Mouse (Mus musculus) forebrain, embryonic 11.5 days (tissue): Measurements from ENCODE around the gene Tmem251. TPM values are rescaled to one million over a fixed set of nuclear protein-coding genes. Genes with fewer than 3 reads are reported as not detected.
A peak's percentile ranks its signal among the peaks of the same experiment; 100 is the strongest.

Experiments
- ATAC-seq: fragments of 200-750 bp; cut with Nextera tagmentation; replicated peaks from 2 replicates; pipeline ENCODE4 v1.8.0; 2017; ENCODE audit warnings: moderate TSS enrichment; ENCODE audit not compliant: low FRiP score
- DNase-seq: peaks from one replicate; pipeline ENCODE4 v3.0.0-alpha.2; 2017; ENCODE audit warnings: low spot score
- H3K27ac ChIP-seq: fragments of 300-500 bp; sonication (generic); 2 replicates; pipeline ENCODE4 v1.5.1; 2014; ENCODE audit warnings: low read depth, low read length
- H3K27me3 ChIP-seq: fragments of 300-500 bp; sonication (generic); 2 replicates; pipeline ENCODE4 v1.6.1; 2014; ENCODE audit warnings: mild to moderate bottlenecking, low read length, mixed read lengths; ENCODE audit not compliant: control insufficient read depth, insufficient read depth
- H3K36me3 ChIP-seq: fragments of 300-500 bp; sonication (generic); 2 replicates; pipeline ENCODE4 v1.6.1; 2014; ENCODE audit warnings: mild to moderate bottlenecking, low read length, moderate library complexity, mixed read lengths; ENCODE audit not compliant: control insufficient read depth, insufficient read depth
- H3K4me1 ChIP-seq: fragments of 300-500 bp; sonication (generic); replicated peaks from 2 replicates; pipeline ENCODE4 v1.6.1; 2014; ENCODE audit warnings: low read length, mixed read lengths; ENCODE audit not compliant: control insufficient read depth, insufficient read depth
- H3K4me2 ChIP-seq: fragments of 300-500 bp; sonication (generic); 2 replicates; pipeline ENCODE4 v1.6.1; 2014; ENCODE audit warnings: low read depth, mild to moderate bottlenecking, low read length, moderate library complexity, mixed read lengths; ENCODE audit not compliant: severe bottlenecking
- H3K4me3 ChIP-seq: fragments of 300-500 bp; sonication (generic); 2 replicates; pipeline ENCODE4 v1.5.1; 2014; ENCODE audit warnings: low read depth, low read length
- H3K9ac ChIP-seq: fragments of 300-500 bp; sonication (generic); 2 replicates; pipeline ENCODE4 v1.6.1; 2014; ENCODE audit warnings: low read length
- H3K9me3 ChIP-seq: fragments of 300-500 bp; sonication (generic); 2 replicates; pipeline ENCODE4 v1.6.1; 2016; ENCODE audit warnings: low read length, mixed read lengths; ENCODE audit not compliant: control insufficient read depth
- WGBS: fragments of 180-500 bp; shearing (Covaris S2); extraction: QIAGEN DNeasy Blood & Tissue Kit; methylation state at CpG from one replicate; pipeline ENCODE4 v1.1.7; 2014; 5-methylcytosine and 5-hydroxymethylcytosine counted together
- polyA plus RNA-seq: library from polyadenylated mRNA; unstranded; fragments of >200 nt; fragmentation: Nextera tagmentation; extraction: Ambion mirVana; gene quantifications from 2 replicates; pipeline ENCODE4 v1.2.1, GENCODE M21; 2014

Tmem251 gene
- polyA plus RNA-seq, 1 experiment from 2014 or later, result 14.0 TPM

GRCm38 (mm10) chr12:102701691-102702207 lies 41.8 kb upstream of the Tmem251 start:
- Histone ChIP-seq H3K9me3 (no peaks in the 10 kb centered on the region), H3K27ac (no peak overlapping the region), H3K36me3 (no peaks in the 10 kb centered on the region), H3K4me3 (no peak overlapping the region), H3K4me1 (peaks cover 32% of the 10 kb centered on the region), H3K4me2 (no peak overlapping the region), H3K9ac (no peak overlapping the region), H3K27me3 (no peaks in the 10 kb centered on the region)
- 91% methylated on average over 5 of the region's 5 CpGs for WGBS
- no peak for DNase-seq
- ATAC-seq, result no peak

DNA sequence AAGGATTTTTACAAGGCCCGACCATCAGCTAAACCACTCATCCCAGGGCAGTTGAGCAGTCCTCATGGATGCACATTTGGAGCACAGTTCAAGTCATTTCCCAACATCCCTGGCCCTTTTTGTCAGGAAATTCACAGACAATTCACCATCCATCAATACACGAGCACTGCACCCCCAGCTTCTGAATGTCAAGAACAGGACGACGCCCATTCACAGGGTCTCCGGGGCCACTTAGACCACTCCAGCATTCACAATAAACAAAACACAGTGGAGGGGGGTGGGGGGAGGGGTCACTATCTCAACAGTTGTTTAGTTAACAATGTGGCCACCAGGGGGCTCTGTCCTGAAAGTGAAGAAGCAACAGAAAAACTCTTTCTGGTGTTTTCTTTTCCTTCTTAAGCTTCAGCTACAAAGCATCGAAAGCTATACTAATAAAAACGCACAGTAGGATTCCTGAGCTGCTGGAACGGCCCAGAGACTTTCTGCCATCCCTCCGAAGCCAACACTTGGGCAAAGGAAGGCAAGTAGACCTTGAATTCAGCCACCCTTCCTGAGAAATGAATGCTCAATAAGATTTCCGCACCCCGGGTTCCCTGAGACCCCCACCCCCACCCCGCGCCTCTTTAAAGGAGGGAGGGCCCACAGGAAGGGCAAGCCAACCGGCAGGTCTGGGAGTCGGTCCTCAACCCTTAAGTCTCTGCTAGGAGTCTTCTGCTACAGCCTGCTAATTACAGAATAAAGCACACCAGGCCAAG lies 41.0 kb upstream of the Tmem251 start:
- WGBS, result 5% methylated on average over 15 of the region's 15 CpGs
- no peaks in the 10 kb centered on the region for H3K36me3 ChIP-seq
- ATAC-seq (no peak), DNase-seq (peak; percentile 87)
- H3K4me1 ChIP-seq, result peaks cover 30% of the 10 kb centered on the region
- no peak overlapping the region; the same call in 1 of the 2 replicates for H3K9ac ChIP-seq
- no peaks in the 10 kb centered on the region for H3K9me3 ChIP-seq
- H3K27me3 ChIP-seq, result no peaks in the 10 kb centered on the region
- H3K4me3 ChIP-seq, result peak overlapping the region; percentile 73; the same call in 1 of the 2 replicates
- H3K27ac ChIP-seq, result peak overlapping the region; percentile 55; the same call in 1 of the 2 replicates
- peak overlapping the region; percentile 92 for H3K4me2 ChIP-seq

DNA sequence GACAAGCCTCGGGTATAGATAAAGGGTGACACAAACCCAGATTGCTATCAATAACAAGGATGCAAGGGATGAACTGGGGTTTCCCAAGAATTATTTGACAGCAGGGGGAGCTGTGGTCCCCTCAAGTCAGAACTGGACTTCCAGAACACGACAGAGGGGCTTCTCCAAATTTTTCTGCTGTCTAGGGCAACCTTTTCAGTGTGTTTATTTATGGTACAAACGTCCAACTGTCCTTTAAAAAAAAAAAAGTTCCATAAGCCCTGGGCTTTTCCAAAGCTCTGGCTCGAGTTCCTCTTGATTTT lies 40.5 kb upstream of the Tmem251 start:
- ATAC-seq (no peak), DNase-seq (no peak)
- H3K9ac ChIP-seq, result peak overlapping the region; percentile 28; the same call in 1 of the 2 replicates
- H3K9me3 ChIP-seq, result no peaks in the 10 kb centered on the region
- no peaks in the 10 kb centered on the region for H3K27me3 ChIP-seq
- 4% methylated on average over 4 of the region's 4 CpGs for WGBS
- peak overlapping the region; percentile 92 for H3K4me2 ChIP-seq
- H3K36me3 ChIP-seq, result no peaks in the 10 kb centered on the region
- peak overlapping the region; percentile 55; the same call in 1 of the 2 replicates for H3K27ac ChIP-seq
- H3K4me3 ChIP-seq, result peak overlapping the region; percentile 73; the same call in 1 of the 2 replicates
- peaks cover 25% of the 10 kb centered on the region for H3K4me1 ChIP-seq

- H3K4me1 ChIP-seq, result peaks cover 21% of the 10 kb centered on the region
- WGBS, result 34% methylated on average over 6 of the region's 6 CpGs
Observed at GRCm38 (mm10) chr12:102703441-102703840, 40.1 kb upstream of the Tmem251 start.

GRCm38 (mm10) chr12:102703921-102704408 lies 39.6 kb upstream of the Tmem251 start:
- H3K4me1 ChIP-seq, result peaks cover 16% of the 10 kb centered on the region
- H3K36me3 ChIP-seq, result no peaks in the 10 kb centered on the region
- H3K27me3 ChIP-seq, result no peaks in the 10 kb centered on the region
- 10% methylated on average over 17 of the region's 17 CpGs for WGBS
- peak overlapping the region; percentile 92 for H3K4me2 ChIP-seq
- peak overlapping the region; percentile 73 for H3K4me3 ChIP-seq
- DNase-seq (no peak), ATAC-seq (peak; percentile 4; the same call in 1 of the 2 replicates)
- peak overlapping the region; percentile 70 for H3K9ac ChIP-seq
- H3K9me3 ChIP-seq, result no peaks in the 10 kb centered on the region
- H3K27ac ChIP-seq, result no peak overlapping the region

More at GRCm38 (mm10) chr12:102703441-102703840, 40.1 kb upstream of the Tmem251 start:
- Histone ChIP-seq H3K9me3 (no peaks in the 10 kb centered on the region), H3K4me3 (peak overlapping the region; percentile 73), H3K27me3 (no peaks in the 10 kb centered on the region), H3K9ac (peak overlapping the region; percentile 70), H3K36me3 (no peaks in the 10 kb centered on the region), H3K4me2 (peak overlapping the region; percentile 92), H3K27ac (no peak overlapping the region)
- no peak for ATAC-seq
- peak; percentile 64 for DNase-seq

- Histone ChIP-seq H3K4me3 (peak within 1 kb of the TSS; percentile 73), H3K27me3 (no peaks in the 10 kb centered on the region), H3K9me3 (no peaks in the 10 kb centered on the region), H3K36me3 (no peaks in the 10 kb centered on the region), H3K4me2 (peak within 1 kb of the TSS; percentile 92), H3K9ac (peak within 1 kb of the TSS; percentile 84), H3K27ac (peak within 1 kb of the TSS; percentile 46; the same call in 1 of the 2 replicates), H3K4me1 (peaks cover 10% of the 10 kb centered on the region)
- DNase-seq (peak; percentile 84), ATAC-seq (peak; percentile 80)
- WGBS, result 0% methylated on average over 68 of the region's 105 CpGs
Observed at GRCm38 (mm10) chr12:102704457-102705198, 38.9 kb upstream of the Tmem251 start, which contains the start of gene Itpk1. TSS of gene Itpk1 (minus strand) at chr12:102704930.

DNA sequence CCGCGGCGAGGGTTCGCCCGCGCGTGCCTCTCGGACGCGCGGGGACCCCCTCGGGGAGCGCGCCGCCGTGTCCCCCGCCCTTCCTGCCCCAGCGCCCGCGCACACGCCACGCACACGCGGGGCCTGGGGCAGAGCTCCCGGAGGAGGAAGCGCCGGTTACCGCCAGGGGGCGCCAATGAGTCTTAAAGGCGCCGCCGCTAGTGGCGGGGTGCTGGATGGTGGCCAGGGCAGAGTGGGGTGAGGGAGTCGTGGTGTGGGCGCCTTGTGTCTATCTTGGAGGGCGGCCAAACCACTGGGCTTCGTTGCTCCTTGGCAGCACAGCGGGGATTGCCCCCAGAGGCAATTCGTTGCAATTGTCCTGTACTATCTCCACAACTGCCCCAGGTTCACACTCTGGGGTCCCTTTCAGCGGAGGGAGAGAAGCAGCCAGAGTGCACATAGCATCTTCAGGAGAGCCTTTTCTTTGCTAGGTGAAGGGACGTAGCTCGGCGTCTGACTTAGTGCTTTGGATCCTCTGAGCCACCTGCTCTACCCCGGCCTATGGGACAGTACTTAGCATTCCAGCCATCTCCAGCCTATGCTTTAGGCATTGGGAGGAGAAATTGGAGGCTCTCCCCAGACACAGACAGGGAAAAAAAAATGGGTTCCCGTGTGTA lies 38.2 kb upstream of the Tmem251 start:
- Histone ChIP-seq H3K27ac (0 out of 2 replicates have a peak overlapping the region, but pooled peaks have one; percentile 37), H3K4me2 (peak overlapping the region; percentile 92), H3K4me1 (peaks cover 10% of the 10 kb centered on the region), H3K27me3 (no peaks in the 10 kb centered on the region), H3K9me3 (no peaks in the 10 kb centered on the region), H3K9ac (peak overlapping the region; percentile 84), H3K4me3 (peak overlapping the region; percentile 73), H3K36me3 (no peaks in the 10 kb centered on the region)
- DNase-seq, result peak; percentile 91
- peak; percentile 83 for ATAC-seq
- 2% methylated on average over 28 of the region's 45 CpGs for WGBS
